Comparison of ENCODE assay signal across 13 mouse cellular contexts in the genomic region with DNA sequence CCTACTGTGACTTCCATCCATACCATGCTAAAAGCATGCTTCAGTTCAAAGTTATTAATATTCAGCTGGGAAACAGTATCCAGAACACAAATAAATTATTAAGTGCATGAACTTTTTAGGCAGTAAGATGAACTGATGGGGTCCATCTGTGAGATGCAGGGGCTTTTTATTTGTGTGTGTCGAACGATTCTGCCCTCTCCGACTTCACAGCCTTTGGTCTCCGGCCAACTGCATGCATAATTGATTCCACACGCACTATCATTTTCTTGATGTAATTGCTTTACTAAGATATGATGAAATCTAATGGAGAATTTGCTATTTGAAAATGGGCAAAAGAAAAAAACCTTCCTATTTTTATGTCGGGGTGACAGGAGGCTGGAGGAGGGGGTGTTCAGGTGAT. TPM values are rescaled to one million over a fixed set of nuclear protein-coding genes. Genes with fewer than 3 reads are reported as not detected.
DNase-seq lines count a peak whose midpoint lies in the region; ATAC-seq lines count a peak whose summit lies in the region.
"Had no signal": no experiment of that assay in that cellular context is flagged by ENCODE, and none has a peak within 500 bp of the region (broad histone marks: within the 10 kb centered on the region; RNA-seq: fewer than 3 reads in every experiment).

No protein-coding gene starts in this region.

- H3K9ac ChIP-seq in liver, embryonic 12.5 days = no peak overlapping the region
- H3K9ac ChIP-seq in forebrain, embryonic 11.5 days (ENCODE audit: low read length) = no peak overlapping the region
- no peak overlapping the region for H3K9ac ChIP-seq in hindbrain, embryonic 16.5 days (ENCODE audit: low read depth, low read length)
- H3K9ac ChIP-seq in neural tube, embryonic 14.5 days (replicated peaks; ENCODE audit: low read depth, low read length) = no peak overlapping the region
- H3K9ac ChIP-seq: liver, embryonic 14.5 days had no signal

- peaks cover 55% of the 10 kb centered on the region for H3K36me3 ChIP-seq in liver, embryonic 12.5 days
- no peaks in the 10 kb centered on the region for H3K36me3 ChIP-seq in forebrain, embryonic 11.5 days (ENCODE audit: control insufficient read depth, insufficient read depth, low read length)
- H3K36me3 ChIP-seq in hindbrain, embryonic 16.5 days (ENCODE audit: control insufficient read depth, insufficient read depth, low read length) = no peaks in the 10 kb centered on the region
- no peaks in the 10 kb centered on the region for H3K36me3 ChIP-seq in neural tube, embryonic 14.5 days (ENCODE audit: control insufficient read depth, insufficient read depth, low read length)

- peak overlapping the region; percentile 14; the same call in 1 of the 2 replicates for H3K4me2 ChIP-seq in liver, embryonic 12.5 days
- peak overlapping the region; percentile 31; the same call in 1 of the 2 replicates for H3K4me2 ChIP-seq in forebrain, embryonic 11.5 days (ENCODE audit: low read depth, low read length, severe bottlenecking)
- peak overlapping the region; percentile 40 for H3K4me2 ChIP-seq in hindbrain, embryonic 16.5 days (ENCODE audit: low read length)
- H3K4me2 ChIP-seq in neural tube, embryonic 14.5 days (ENCODE audit: low read depth, low read length) = peak overlapping the region; percentile 35

- no peak for DNase-seq in liver
- no peak for DNase-seq in forebrain, embryonic 11.5 days (ENCODE audit: low spot score)
- DNase-seq in layer of hippocampus, adult 18-20 months (ENCODE audit: low spot score in 2 of 2) = no peak
- no peak for DNase-seq in right cerebral cortex, adult 18-20 months
- DNase-seq in adrenal gland, postnatal 25 days = no peak
- DNase-seq: kidney, adult 9 months had no signal

- H3K9me3 ChIP-seq in liver, embryonic 12.5 days (replicated peaks) = no peaks in the 10 kb centered on the region
- no peaks in the 10 kb centered on the region for H3K9me3 ChIP-seq in forebrain, embryonic 11.5 days (ENCODE audit: control insufficient read depth, low read length)
- no peaks in the 10 kb centered on the region for H3K9me3 ChIP-seq in hindbrain, embryonic 16.5 days (ENCODE audit: control insufficient read depth, low read length)
- no peaks in the 10 kb centered on the region for H3K9me3 ChIP-seq in neural tube, embryonic 14.5 days (ENCODE audit: control insufficient read depth, low read length)

- H3K4me1 ChIP-seq in liver, embryonic 12.5 days = peaks cover 94% of the 10 kb centered on the region
- peaks cover 33% of the 10 kb centered on the region for H3K4me1 ChIP-seq in forebrain, embryonic 11.5 days (replicated peaks; ENCODE audit: control insufficient read depth, insufficient read depth, low read length)
- H3K4me1 ChIP-seq in hindbrain, embryonic 16.5 days (ENCODE audit: control insufficient read depth, insufficient read depth, low read depth, low read length) = peaks cover 48% of the 10 kb centered on the region
- peaks cover 59% of the 10 kb centered on the region for H3K4me1 ChIP-seq in neural tube, embryonic 14.5 days (ENCODE audit: control insufficient read depth, insufficient read depth, low read length)

- H3K4me3 ChIP-seq in liver, embryonic 12.5 days = no peak overlapping the region
- no peak overlapping the region for H3K4me3 ChIP-seq in forebrain, embryonic 11.5 days (ENCODE audit: low read depth, low read length)
- no peak overlapping the region for H3K4me3 ChIP-seq in hindbrain, embryonic 16.5 days (ENCODE audit: low read length)
- H3K4me3 ChIP-seq in neural tube, embryonic 14.5 days (ENCODE audit: low read depth, low read length) = no peak overlapping the region

- no peak for ATAC-seq in liver, embryonic 12.5 days
- ATAC-seq in forebrain, embryonic 11.5 days (replicated peaks; ENCODE audit: low FRiP score) = no peak
- no peak for ATAC-seq in hindbrain, embryonic 16.5 days
- ATAC-seq in neural tube, embryonic 14.5 days (ENCODE audit: low read depth) = no peak

- H3K27me3 ChIP-seq in liver, embryonic 12.5 days (replicated peaks) = no peaks in the 10 kb centered on the region
- no peaks in the 10 kb centered on the region for H3K27me3 ChIP-seq in forebrain, embryonic 11.5 days (ENCODE audit: control insufficient read depth, insufficient read depth, low read length)
- H3K27me3 ChIP-seq in hindbrain, embryonic 16.5 days (replicated peaks; ENCODE audit: control insufficient read depth, insufficient read depth, low read length) = no peaks in the 10 kb centered on the region
- H3K27me3 ChIP-seq in neural tube, embryonic 14.5 days (ENCODE audit: control insufficient read depth, insufficient read depth, low read length) = no peaks in the 10 kb centered on the region

- H3K27ac ChIP-seq in liver, embryonic 12.5 days = peak overlapping the region; percentile 66; the same call in 1 of the 2 replicates
- H3K27ac ChIP-seq in forebrain, embryonic 11.5 days (ENCODE audit: low read depth, low read length) = peak overlapping the region; percentile 86
- H3K27ac ChIP-seq in hindbrain, embryonic 16.5 days (ENCODE audit: low read depth, low read length) = no peak overlapping the region; the same call in 1 of the 2 replicates
- H3K27ac ChIP-seq in neural tube, embryonic 14.5 days (ENCODE audit: low read depth, low read length) = no peak overlapping the region
- H3K27ac ChIP-seq: liver, embryonic 14.5 days had no signal

- WGBS in liver, embryonic 12.5 days (ENCODE audit: insufficient replicate concordance) = 74% methylated on average over 6 of the region's 6 CpGs
- 63% methylated on average over 6 of the region's 6 CpGs for WGBS in forebrain, embryonic 11.5 days
- 10% methylated on average over 6 of the region's 6 CpGs for WGBS in hindbrain, embryonic 16.5 days
- WGBS in neural tube, embryonic 14.5 days = 12% methylated on average over 6 of the region's 6 CpGs

RNA-seq across cellular contexts. Expression of gene Bcl11a, which starts 19.2 kb away (rescaled TPM):
- polyA plus RNA-seq in liver, embryonic 12.5 days (2016; fragmentation: Nextera tagmentation; extraction: Ambion mirVana) = 53.4 and 53.5 TPM in 2 replicates
- 97.0 and 101 TPM in 2 replicates for polyA plus RNA-seq in forebrain, embryonic 11.5 days (2014; fragmentation: Nextera tagmentation; extraction: Ambion mirVana)
- 97.9 and 105 TPM in 2 replicates for polyA plus RNA-seq in hindbrain, embryonic 16.5 days (2015; fragmentation: Nextera tagmentation; extraction: Ambion mirVana)
- polyA plus RNA-seq in neural tube, embryonic 14.5 days (2014; fragmentation: Nextera tagmentation; extraction: Ambion mirVana) = 143 and 145 TPM in 2 replicates
- total RNA-seq in layer of hippocampus, adult 18-20 months (2021) = 100 to 1,000 TPM in 1 of 2 experiments, 10 to 100 TPM in 1; 98.5 to 108 TPM
- total RNA-seq in adrenal gland, postnatal 25 days (2021) = 7.5 and 8.6 TPM in 2 replicates

RNA-seq across cellular contexts. Expression of gene A830031A19Rik, which starts 22.2 kb away (rescaled TPM):
- polyA plus RNA-seq in liver, embryonic 12.5 days (2016; fragmentation: Nextera tagmentation; extraction: Ambion mirVana) = not detected in 2 replicates
- polyA plus RNA-seq in forebrain, embryonic 11.5 days (2014; fragmentation: Nextera tagmentation; extraction: Ambion mirVana) = not detected in 2 replicates
- 0.21 TPM in 1 of 2 replicates, not detected in the other for polyA plus RNA-seq in hindbrain, embryonic 16.5 days (2015; fragmentation: Nextera tagmentation; extraction: Ambion mirVana)
- polyA plus RNA-seq in neural tube, embryonic 14.5 days (2014; fragmentation: Nextera tagmentation; extraction: Ambion mirVana) = not detected in 2 replicates
- 1 to 10 TPM; 1.0 to 1.5 TPM for total RNA-seq in layer of hippocampus, adult 18-20 months (2021)
- total RNA-seq in adrenal gland, postnatal 25 days (2021) = not detected in 2 replicates
- total RNA-seq: adrenal gland, adult 18-20 months; common myeloid progenitor, adult 5-6 weeks; hematopoietic stem cell, adult 5-6 weeks had no signal
- polyA plus RNA-seq: liver, embryonic 14.5 days had no signal

Comparison
In these comparisons a context has a peak if more than half of its experiments do, and no peak if none do; other contexts are left out.
1. H3K27ac ChIP-seq: peak in liver, embryonic 12.5 days (single experiment) and forebrain, embryonic 11.5 days (single experiment); none in hindbrain, embryonic 16.5 days (single experiment) and neural tube, embryonic 14.5 days (single experiment).
2. Peak in every context shown above with its lines, with median percentiles within 50 percentile points of each other: H3K4me2 ChIP-seq.